Mouse (Mus musculus) right cerebral cortex, postnatal 36 days (tissue): ENCODE measurements around the gene 4930595D18Rik.

ENCODE experiments used
- DNase-seq, 2 experiments: peaks; one replicate each; pipeline ENCODE4 v3.0.0; 2022; ENCODE audit warnings: low spot score in 2 of 2, mixed read lengths in 1 of 2

4930595D18Rik gene

DNA sequence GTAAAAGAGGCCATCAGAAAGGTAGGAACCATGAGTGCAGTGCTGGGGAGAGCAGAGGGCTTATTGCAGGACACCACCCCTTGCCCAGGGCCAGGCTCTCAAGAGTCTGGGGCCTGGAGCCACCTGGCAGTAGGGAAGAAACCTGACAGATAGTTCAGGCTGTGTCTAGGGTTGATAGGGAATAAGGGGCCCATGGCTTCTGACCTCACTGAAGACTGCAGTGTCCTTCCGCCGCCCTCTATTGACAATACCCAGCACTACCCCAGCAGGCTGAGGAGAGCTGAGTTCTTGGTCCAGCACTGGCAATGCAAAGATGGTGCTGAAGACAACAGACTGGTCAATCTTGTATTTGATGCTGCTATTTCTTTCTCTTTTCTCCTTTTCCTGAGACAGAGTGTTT lies 47.2 kb downstream of the 4930595D18Rik start:
- DNase-seq, result no peak

DNA sequence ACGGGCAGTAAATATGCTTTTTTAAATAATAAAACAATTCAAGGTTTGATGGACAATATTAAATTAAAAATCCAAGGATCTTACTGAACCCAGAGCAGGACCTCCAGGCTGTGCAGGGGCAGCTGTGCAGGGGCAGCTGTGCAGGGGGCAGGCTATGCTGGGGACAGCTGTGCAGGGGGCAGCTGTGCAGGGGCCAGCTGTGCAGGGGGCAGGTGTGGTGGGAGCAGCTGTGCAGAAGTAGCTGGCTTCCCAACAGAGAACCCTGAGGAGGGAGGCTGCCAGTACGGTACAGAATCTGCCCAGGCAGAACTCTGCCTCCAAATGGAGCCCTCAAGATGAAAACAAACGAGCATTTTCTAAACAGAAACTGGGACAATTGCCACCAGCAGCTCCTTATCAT lies 48.3 kb downstream of the 4930595D18Rik start:
- DNase-seq, result no peak

DNA sequence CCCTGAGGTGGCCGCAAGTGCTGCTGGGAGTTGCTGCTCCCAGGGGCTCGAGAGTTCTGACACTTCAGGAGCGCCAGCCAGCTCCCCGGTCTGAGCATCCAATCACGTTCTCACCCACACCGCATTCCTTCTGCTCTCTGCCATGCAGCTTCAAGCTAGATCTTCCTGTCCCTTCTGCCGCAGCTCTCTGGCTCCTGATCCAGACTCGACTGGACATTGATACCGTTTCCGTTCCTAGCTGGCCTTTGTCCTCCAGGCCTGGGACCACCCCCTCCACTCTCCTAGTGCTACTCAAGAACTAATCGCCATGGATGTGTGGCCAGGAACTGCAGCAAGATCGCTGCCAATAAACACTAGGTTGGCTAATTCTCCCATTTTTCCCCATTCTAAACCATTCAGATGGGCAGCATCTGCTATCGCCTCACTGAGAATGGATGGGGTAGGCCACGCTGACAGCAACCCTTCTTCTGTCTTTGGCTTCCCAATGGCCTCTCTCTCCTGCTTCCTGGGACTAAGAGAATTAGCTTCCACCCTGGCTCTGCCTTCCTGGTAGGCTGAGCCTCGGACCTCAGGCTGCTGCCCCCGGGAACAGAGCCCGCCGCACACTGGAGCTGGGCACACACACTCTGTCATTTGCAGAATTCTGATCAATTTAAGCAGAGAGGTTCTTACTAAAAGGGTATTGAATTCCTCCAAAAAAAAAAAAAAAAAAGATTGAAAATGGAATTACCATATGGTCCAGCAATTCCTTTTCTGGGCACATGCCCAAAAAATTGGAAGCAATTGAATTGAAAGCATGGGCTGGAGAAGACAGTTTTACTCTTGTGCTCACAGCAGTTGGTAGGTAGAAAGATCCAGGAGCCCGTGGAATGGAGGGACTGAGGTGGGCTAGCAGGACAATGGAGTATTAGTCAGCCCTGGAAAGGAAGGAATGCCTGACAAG lies 49.2 kb downstream of the 4930595D18Rik start:
- no peak for DNase-seq

DNA sequence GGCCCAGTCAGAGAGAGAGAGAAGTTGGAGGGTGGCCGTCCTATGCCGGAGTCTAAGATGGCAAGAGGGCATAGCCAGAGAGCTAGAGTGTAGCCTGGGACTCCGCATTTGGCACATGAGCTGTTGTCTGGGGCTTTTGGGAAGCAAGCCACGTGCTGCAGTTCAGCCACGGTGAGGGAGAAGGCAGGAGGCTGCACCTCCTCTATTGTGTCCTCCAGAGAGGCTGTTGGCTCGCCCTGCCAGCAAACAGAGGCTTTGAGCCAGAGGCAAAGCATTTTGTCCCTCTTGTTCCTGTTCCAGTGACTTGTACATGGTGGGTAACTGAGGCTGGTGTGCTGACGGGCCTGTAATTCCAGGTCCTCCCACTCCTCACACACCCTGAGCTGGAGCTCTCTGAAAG lies 50.1 kb downstream of the 4930595D18Rik start:
- no peak for DNase-seq

DNA sequence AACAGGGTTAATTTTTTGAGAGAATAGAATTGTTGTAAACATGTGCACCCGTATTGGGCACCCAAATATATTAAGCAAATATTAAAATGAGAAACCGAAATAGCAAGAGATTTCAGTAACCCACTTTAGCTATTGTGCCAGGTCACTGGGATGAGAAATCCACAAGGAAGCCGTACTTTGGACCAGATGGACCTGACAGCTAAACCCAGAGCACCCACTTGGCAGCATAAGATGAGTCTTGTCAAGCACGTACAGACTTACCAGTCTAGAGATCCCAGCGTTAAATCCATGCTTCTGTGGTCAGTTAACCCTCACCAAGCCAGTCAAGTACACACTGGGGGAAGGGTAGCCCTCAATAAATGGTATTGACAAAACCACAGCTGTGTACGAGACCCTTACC lies 58.6 kb downstream of the 4930595D18Rik start:
- no peak for DNase-seq

DNA sequence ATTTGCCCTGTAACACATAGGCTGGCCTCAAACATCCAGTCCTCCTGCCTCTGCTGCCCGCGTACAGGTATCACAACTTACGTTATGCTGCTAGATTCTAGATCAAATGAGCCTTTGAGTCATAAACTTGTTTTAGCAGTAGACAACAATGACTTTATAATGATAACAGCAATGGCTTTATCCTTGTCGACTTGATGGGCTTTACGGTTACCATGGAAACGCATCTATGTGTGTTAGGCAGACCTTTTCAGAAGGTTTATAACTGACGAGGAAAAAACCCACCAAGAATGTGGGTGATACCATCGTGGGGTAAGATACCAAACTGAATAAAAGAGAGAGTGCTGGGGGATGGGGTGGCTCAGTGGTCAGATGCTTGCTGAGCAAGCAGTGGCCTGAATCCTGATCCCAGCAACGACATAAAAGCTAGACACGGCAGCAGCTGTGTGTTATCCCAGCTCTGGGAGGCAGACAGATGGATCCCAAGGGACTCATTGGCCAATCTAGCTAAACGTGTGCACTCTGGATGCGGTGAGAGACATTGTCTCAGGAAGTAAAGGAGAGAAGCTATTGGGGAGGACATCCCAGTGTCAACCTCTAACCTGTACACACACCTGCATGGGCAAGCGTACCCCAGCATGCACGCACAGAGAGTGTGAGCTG lies 59.6 kb downstream of the 4930595D18Rik start:
- DNase-seq, result no peak

DNA sequence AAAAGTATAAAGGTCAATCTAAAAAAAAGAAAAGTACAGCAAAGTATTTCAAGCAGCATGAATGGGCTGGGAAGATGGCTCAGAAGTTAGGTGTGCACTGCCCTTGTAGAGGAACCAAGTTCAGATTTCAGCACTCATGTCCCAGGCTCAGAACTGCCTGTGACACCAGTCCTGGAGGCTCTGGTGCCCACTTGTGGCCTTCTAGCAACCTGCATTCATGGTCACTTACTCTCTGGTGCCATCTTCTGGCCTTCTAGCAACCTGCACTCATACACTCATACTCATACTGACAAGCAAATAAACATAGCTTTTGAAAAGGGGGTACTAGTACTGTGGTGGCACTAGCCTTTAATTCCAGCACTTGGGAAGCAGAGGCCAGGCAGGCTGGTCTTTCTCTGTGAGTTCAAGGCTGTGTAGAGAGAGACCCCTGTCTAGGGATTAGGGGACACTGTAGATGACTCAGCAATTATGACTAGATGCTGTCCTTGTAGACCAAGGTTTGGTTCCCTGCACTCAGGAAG lies 61.9 kb downstream of the 4930595D18Rik start:
- no peak for DNase-seq

DNA sequence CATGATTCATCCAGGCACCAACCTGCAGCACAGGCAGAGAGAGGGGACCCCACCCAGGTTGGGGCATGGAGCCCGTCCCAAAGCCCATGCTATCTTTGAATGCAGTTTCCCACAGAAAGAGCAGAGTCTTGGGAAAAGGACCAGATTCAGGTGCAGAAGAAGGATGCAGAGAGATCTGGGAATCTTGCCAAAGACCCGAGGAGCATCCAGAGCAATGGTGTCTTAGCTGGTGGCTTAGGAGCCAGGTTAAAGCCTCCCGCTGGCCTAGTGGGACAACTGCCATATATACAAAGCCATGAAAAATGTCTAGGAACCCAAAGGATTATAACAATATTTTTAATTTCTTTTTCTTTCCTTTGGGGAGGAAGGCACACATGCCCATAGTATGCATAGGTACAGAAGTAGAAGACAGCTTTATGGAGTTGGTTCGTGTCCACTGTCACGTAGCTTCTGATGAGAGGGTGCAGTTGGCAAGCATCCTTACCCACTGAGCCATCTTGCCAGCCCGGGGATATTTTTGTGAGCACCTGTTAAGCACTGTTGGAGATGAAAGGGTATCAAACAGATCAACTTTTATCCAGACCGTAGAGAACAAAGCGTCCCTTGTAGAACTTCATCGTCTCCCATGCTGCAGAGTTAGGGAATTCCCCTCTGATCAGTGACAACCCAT lies 63.2 kb downstream of the 4930595D18Rik start:
- no peak for DNase-seq

DNA sequence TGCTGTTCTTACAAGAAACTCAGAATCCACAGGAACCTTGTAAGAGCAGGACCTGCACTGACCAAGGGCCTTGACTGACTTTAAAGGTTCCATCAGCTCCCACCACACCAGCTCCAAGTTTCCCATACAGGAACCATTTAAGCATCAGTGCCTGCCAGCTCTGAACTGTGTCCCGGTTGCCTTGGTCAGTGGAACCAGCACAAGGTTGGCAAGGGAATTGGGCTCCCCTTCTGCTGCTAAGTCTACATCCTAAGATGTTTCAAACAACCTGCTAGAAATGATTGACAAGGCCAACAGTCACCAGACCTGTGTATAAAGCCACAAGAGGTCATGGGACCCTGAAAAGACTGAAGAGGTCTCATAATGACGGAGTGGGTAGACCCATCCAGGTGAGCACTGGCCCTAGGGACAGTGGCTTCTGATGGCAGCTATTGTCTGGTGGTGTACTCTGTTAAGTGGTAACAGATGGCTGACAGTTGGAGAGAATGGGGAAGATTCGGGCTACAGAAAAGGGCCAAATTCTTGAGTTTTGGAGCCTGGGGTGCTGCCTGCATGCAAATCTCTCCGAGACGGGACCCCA lies 64.7 kb downstream of the 4930595D18Rik start:
- DNase-seq, result no peak

DNA sequence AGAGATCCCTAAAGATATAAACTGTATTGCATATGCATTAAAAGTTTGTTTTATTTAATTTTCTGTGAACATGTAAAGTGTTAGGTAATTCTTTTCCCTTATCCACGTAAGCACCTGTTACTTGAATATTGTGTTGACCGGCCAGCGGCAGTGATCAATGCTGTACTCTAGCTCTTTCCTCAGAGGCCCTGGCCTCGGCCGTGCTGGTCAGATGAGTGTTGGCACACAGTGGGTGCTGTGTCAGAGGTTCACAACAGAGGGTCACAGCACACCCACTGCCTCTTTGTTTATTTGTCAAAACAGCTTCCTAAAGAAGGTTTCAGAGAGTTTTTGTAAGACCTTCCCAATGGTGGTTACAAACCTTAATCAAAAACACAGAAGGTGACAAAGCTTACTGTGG lies 69.7 kb downstream of the 4930595D18Rik start:
- no peak for DNase-seq

DNA sequence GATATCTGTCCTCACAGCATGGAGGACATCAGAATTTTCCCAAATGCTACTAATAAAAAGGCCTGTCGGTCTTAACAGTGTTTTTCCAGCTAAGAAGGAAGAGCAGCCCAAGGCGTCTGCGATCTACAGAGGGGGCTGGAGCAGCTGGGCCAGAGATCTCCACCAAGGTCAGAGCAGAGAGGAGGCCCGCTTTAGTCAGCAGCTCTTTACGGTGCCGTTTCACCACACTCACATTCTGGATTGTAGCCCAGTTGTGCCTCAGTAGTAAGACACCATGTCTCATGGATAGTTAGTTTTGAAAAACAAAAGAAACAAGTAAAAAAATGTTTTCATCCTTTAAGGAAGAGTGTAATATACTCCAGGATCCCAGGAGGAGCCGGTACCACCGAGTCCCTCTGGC lies 73.1 kb downstream of the 4930595D18Rik start:
- no peak for DNase-seq
